Mouse (Mus musculus) urinary bladder, postnatal 4 days (tissue): Measurements from ENCODE around the gene Tcf7l1.
"Not testable (repeated sequence)": the region's sequence is repeated elsewhere in the genome, so short reads cannot be mapped to it uniquely, and the experiment has no call there.

Source experiments
- DNase-seq, 2 experiments: peaks; one replicate each; pipeline ENCODE4 v3.0.0; 2021 to 2022; ENCODE audit warnings: low spot score in 2 of 2

The Tcf7l1 gene

DNA sequence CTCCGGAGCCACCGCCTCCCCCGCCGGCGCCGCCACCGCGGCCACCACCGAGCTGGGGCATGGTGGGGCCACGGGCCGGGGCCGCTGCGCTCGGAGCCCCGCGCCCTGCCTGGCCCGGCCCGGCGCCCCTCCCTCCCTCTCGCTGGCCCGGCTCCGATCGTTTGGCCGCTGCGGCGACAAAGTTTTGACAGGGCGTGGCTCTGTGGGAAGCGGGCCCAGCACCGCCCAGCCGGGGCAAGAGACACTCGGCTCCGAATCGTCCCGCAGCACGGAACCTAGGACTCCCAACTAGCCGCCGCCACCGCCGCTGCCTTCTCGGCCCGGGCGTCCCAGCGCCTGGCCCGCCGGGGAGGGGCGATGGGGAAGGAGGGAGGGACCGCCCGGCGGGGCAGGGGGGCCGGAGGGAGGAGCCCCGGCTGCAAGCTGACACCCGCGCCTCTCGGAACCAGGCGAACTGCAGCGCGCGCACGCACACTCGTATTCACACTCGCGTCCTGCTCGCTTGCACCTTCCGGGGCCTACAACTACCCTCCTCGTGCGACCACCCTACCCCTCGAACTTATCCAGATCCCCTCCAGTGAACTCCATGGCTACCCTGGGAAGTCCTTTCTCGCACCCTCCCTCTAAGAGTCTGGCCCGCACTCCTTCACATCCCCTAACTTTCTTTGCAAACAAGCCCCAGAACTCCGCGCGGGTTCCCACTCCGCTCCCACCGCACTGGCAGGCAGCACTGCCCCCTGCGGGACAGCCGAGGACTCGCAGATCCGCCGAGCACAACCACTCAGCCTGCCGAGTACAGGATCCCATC lies at the start of gene Tcf7l1:
Gene Tcf7l1 (minus strand): TSS at position 363 of the 808 bp plus-strand sequence.
- peak; percentile 92 to 93 for DNase-seq

DNA sequence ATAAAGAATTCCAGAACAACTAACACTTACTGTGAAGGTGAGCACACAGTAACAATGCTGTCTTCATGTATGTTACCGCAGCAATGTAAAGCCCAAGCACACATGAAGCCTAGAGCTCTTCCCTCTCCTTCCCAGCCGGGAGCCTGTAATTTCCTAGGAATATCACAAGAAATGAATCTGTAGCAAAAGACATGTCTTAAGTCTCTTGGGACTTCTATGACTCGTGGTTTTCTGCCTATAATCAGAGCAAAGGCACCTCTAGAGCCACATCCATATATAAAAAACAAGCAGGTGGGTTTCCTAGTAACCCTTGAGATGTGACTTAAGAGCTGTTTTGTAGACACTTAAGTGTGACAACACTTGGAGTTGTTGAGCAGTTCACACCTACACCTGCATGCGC lies 48.7 kb upstream of the Tcf7l1 start:
- no peak for DNase-seq

DNA sequence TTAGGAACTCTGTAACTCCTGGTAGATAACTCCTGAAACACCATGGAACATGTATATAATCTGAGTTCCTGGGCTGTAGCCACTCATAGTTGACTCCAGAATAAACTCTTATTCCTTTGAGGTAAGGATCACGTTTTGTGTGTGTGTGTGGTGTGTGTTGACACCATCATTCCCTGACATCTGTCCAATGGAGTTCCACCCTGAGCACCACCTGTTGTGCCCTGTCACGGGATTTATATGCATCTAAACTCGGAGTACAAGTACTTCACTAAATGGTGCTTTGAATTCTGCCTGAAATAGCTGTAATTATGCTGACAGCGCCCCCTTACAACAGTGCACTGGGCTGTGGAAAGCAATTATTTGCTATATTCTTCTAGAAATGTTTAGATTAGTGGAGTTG lies 45.5 kb upstream of the Tcf7l1 start:
- DNase-seq = no peak

DNA sequence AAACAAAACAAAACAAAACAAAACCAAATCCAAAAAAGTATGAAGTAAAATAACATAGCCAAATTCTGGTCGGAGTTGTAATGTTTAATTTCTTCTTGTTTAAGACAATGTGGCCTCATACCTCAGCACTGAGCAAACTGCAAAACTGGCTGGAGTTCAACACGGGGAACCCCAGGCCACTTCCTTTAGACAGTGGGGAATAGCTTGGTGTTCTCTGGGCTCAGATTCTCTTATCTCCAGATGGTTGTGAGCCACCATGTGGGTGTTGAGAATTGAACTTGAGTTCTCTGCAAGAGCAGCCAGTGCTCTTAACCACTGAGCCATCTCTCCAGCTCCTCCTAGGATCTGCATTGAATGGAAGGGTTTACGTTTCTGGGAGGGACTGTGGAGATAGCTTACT lies 42.8 kb upstream of the Tcf7l1 start:
- DNase-seq = no peak

DNA sequence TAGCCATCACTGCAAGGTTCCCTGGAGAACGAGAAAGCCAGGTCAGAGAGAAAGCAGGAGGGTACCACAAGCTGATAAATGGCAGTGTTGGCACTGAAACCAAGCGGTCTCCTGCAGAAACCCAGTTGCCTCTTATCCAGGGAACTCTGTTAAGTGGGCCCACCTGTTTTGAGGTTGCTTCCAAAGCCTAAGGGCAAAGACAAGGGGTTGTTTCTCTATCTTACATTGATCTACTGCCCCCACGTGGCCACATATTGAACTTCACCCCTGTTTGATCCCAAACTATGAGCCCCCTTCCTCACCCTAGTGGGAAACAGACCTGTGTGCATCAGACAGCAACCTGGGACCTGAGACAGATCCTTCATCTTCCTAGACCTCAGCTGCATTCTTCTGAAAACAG lies 42.2 kb upstream of the Tcf7l1 start:
- peak; percentile 33 to 76 for DNase-seq

DNA sequence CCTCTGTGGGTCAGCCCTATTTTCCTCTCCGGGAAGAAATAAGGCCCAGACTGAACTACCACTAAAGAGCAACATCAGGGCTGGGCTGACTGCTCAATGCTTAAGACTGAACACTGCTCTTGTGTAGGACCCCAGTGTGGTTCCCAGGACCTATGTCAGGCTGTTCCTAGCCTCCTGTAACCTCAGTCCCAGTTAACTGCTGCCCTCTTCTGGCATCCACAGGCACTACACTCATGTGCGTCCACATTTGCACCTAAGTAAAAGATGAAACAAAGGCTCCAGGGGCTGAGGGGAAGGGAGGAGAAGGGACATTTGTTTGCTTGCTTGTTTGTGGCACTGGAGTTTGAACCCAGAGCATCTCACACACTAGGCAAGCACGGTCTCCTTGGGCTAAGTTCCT lies 39.8 kb upstream of the Tcf7l1 start:
- DNase-seq = no peak

DNA sequence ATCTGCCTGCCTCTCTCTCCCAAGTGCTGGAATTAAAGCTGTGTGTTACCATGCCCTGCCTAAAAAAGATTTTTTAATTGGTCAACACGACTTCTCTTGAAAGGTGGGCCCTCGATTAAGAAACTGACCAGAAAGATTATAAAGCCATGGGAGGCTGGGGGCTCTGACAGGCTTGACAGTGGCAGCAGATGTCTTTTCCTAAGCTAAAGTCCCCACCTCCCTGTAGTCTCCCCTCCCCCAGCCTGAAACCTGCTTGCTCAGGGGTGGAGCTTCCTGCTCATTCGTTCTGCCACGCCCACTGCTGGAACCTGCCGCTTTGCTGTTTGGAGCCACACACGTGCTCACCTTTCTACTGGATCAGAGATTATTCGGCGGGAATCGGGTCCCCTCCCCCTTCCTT lies 39.0 kb upstream of the Tcf7l1 start:
- not testable (repeated sequence) for DNase-seq

DNA sequence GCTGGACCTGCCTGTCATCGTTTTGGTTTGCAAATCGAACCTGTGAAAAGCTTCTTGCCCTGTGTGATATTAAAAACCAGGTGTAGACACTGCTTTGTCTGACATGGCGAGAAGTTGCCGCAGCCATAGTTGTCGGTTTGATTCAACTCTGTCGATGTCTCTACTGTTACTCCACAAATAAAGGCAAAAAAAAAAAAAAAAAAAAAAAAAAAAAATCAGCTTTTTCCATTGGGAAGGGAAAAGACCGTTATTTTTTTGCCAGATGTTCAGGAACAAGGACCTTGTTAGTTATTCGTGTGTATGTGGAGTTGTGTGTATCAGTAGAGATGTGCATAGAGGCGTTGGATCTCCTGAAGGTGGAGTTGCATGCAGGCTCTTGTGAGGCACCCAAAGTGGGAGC lies 36.7 kb upstream of the Tcf7l1 start:
- DNase-seq = no peak

DNA sequence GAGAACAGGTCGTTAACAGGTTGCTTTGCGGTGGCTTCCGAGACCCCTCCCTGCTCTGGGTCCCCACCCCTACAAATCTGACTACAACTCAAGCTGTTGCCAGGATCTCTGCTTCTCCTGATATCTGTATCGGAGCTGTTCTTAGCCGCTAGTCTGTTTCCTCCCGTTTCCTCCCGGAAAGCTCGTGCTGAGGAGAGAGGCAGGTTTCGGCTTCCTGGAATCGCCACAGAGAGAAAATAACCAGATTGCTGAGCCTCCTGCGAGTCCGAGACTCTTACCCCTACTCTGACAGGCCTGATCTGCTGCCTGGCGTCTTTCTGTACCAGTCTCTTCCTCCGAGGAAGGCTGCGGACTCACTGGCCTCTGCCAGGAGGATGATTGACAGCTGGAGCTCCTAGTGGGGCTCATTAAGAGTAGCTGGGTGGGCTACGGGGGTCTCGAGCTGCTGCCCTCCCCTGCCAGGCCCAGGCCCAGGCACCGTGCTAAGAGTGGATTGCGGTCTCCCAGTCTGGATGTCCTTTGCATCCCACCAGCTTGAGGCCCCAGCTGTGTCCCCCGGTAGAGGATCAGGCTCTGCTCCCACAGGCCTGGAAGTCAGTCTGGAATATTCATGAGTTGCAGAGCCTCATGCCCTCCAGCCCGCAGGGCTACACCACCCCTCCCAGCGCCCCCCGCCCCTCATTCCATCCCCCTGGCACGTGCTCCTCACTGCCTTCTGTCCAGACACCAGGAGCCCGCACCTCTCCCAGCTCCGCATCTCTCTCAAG lies 36.1 kb upstream of the Tcf7l1 start:
- no peak for DNase-seq

DNA sequence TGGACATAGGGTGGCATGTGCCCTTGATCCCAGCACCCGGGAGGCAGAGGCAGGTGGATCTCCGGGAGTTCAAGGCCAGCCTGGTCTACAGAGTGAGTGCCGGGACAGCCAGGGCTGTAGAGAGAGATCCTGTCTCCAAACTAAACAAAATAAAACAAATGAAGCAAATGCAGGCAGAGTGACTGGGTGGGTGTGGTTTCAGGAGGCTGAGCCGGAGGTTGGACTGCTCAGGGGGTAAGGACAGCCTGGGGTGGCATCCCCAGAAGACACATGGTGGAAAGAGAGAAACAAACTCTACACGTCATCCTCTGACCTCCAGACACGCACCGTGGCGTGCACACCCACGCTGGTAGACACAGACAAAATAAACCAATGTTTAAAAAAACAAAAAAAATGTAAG lies 24.4 kb upstream of the Tcf7l1 start:
- no peak for DNase-seq

DNA sequence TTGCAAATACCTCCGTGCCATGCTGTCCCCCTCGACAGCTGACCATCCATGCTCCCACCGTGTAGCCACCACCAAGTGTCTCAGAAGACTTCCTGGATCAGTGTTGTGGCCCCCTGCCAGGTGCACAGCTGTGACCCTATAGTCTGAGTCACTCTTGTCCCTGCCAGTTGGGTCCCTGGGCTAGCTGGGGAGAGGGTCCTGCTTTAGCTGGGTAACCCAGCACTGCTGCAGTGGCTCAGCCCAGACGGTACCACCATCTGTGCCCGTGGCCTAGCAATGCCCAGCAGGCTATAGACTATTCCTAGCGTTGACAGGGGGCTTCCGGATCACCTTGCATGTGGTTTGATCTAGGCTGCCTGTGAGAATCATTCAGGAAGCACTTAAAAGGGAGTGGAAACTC lies 21.2 kb upstream of the Tcf7l1 start:
- DNase-seq = no peak

DNA sequence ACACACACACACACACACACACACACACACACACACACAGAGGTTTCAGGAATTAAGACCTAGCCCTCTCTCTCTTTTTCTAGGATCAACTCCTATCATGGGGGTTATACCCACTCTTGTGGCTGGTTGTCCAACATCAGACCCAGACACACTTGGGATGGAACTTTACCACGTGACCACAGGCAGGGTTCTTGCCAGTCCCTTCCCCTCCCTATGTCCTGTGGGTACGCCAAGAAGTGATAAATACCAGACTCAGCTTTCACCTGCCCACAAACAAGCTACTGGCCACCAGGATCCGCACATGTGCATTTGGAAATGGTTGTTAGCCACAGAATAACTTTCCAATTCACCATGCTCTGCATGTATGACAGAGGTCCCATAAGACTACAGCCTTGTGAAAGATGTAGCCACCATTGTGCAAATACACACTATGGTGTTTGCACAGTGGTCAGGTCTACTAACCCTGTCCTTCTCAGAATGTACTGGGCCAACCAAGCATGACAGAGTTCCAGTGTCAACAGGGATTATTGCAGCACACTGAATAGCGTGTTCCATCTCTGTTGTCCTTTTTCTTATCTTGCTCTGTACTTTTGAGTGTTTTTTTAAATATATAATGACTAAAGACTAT lies 20.6 kb upstream of the Tcf7l1 start:
- no peak for DNase-seq

DNA sequence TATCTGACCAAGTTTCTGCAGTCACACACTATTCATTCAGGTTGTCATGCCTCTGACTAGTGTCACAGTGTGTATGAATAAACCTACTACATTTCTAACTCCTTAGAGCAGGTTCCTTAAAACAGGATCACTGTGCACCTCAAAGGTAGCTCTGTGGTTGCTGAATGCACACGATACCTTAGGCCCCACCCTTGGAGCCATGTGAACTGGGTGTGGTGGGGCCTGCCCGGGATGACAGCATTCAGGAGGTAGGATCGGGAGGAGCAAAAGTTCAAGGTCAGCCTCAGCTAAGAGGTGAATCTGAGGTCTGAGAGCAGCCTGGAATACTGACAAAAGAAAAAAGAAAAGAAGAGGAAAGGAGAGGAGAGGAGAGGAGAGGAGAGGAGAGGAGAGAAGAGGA lies 19.3 kb upstream of the Tcf7l1 start:
- DNase-seq = no peak

DNA sequence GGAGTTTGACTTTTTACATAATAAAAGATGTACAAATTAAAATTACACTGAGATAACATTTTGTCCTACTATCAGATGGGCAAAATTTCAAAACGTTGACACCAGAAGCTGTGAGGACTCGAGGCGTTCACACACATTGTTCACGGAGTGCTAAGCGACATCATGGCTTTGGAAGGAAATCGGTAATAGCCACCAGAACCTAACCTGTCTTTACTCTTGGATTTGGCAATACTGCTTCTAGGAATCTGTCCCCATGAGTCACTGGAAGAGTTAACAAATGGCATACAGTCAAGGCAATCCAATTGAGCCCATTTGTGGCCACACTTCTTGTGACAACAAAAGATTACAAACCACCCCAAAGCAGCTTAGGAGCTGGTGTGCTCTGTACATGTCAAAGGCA lies 14.6 kb upstream of the Tcf7l1 start:
- DNase-seq = no peak

DNA sequence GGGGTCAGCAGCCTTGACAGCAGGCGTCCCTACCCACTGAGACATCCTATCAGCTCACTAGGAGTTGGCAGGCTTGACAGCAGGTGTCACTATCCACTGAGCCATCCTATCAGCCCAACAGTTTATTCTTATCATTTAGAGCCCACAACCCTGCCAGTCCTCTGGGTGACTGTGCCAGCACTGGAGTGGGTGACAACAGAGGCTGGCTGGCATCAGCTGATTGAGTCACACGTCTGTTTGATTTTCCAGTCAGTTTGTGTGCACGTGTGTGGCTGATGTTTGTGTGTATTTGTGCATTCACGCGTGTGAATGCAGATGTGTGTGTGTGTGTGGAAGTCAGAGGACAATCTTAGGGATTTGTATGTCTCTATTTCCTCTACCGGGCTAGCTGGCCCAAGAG lies 13.1 kb upstream of the Tcf7l1 start:
- DNase-seq = no peak

DNA sequence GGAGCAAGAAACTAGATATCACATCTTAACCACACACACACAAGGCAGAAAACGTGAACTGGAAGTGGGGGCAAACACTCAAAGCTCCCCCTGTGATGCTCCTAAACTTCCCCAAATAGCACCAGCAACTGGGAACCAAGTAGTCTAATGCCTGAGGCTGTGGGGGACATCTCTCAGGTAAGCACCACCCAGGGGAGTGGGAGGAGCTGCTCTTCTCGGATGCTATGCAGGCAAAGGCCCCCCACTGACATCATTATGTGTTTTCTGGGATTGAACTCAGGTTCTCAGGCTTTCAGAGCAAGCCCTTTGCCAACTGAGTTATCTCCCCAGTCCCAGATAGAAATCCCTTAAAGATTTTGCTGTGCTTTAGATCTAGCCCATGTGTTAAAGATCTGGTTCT lies 11.6 kb upstream of the Tcf7l1 start:
- no peak for DNase-seq

DNA sequence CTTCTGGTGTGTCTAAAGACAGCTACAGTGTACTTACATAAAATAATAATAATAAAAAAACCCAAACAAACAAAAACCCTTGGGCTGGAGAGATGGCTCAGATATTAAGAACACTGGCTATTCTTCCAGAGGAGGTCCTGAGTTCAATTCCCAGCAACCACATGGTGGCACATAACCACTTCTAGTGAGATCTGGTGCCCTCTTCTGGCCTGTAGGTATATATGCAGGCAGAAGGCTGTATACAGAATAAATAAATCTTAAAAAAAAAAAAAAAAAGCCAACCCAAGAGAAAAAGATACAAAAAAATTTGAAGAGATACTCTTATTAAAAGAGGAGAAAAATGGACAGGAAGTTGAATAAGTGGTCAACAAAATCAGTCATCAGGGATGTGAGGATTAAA lies 8.7 kb upstream of the Tcf7l1 start:
- no peak for DNase-seq

DNA sequence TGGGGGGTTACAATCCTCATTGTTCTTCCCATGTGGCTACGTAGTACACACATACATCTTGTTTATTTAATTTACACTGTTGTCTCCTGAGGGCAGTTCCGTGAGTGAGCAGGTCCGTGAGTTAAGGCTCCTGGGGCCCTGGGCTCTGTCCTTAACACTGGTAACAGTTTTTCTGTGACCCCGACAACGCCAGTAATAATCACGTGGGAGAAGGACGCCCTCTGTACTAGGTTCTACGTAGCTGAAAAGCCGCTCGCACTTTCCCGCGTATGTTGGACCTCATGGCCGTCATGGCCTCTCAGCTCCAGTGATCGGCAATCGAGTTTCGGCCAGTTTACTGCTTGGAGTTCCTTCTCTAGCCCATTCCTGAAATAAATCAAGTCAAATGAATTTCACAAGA lies 6.4 kb upstream of the Tcf7l1 start:
- DNase-seq = no peak

DNA sequence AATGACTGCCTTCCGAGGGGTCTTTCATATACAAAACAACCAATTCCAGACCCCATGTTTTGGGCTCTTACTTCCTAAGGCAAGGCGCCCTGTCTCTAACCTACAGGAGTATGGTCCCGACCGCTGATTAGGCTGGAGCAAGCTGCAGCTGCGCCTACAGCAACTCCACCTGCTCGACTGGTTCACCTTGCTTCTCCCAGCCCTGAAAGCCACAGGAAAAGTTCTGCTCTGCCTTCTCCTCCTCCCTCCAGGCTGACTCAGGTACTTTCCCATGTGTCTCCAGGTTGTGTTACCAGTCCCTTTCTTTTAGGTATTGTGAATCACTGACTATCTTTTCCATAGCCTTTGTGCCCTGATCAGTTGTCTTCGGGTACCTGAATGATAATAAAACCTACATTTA lies 5.8 kb upstream of the Tcf7l1 start:
- DNase-seq = no peak

DNA sequence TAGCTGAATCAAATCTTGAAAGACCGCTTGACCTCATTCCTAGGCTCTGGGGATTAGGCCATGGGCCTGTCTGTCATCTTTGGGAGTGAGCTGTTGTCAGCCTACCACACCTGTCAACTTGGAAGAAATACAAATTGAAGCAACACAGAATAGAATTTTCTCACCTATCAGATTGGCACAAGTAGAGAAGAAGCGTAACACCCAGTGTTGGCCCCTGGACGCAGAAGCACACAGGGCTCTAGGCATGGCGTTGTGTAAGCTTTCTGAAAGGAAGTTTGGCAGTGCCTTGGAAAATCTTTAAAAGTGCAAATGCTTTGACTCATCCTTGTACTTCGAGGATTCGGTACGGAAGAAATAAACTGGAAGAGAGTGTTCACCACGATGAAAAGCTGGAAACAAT lies 3.6 kb upstream of the Tcf7l1 start:
- no peak for DNase-seq

DNA sequence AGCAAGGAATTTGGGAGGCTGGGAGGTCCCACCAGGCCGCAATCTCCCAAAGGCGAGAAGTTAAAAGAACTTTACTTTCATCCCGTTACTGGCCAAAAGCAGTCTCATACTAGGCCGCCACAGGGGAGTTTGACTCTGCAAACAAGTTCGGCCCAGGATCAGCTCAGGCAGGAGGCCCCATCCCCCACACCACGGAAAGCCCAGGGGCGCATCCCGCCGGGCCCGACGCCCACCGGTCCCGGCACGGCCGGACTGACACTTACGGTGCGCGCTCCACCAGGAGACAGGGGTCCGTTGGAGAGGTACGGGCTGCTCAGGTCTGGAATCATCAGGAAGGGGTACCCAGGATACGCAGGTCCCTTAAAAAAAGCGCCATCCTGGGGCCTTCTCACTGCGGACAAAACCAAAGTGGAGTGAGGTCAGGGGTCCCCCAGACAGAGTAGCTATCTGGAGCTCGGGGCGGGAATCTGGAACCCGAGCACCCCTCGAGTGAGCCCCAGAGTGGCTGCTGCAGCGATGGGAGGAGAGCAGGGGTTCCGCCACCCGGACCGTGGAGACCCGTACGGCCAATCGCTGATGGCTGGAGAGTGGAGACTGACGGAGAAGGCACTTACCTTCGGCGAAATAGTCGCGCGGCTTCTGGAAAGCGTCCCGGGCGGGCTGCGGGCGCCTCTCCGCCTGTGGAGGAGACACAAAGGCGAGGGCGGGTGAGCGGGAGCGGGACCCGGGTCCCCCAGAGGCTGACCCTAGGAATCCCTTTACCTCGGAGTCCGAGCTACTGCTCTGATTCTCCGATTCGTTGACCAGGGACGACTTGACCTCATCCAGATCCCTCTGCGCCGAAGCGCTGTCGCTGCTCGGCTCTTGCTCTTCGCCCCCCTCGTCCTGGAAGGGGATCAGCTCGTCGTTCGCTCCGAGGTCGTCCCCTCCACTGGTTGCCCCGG lies 834 bp downstream of the Tcf7l1 start:
- DNase-seq = peak; percentile 59 to 69
